Mouse (Mus musculus) stomach, postnatal 0 days (tissue): Measurements from ENCODE around the gene Galnt15. TPM values are rescaled to one million over a fixed set of nuclear protein-coding genes. Genes with fewer than 3 reads are reported as not detected.

Experiments used
- ATAC-seq: fragments of 200-750 bp; cut with Nextera tagmentation; 2 replicates; pipeline ENCODE4 v1.8.0; 2017; ENCODE audit not compliant: low FRiP score, low TSS enrichment
- DNase-seq: peaks from one replicate; pipeline ENCODE4 v3.0.0-alpha.2; 2016; ENCODE audit warnings: low spot score
- H3K27ac ChIP-seq: fragments of 300-500 bp; sonication (generic); replicated peaks from 2 replicates; pipeline ENCODE4 v1.5.1; 2014; ENCODE audit warnings: mild to moderate bottlenecking, control low read depth
- H3K27me3 ChIP-seq: fragments of 300-500 bp; sonication (generic); 2 replicates; pipeline ENCODE4 v1.6.1; 2014; ENCODE audit warnings: low read length; ENCODE audit not compliant: control insufficient read depth, insufficient read depth
- H3K36me3 ChIP-seq: fragments of 300-500 bp; sonication (generic); 2 replicates; pipeline ENCODE4 v1.6.1; 2014; ENCODE audit warnings: low read length, mixed read lengths; ENCODE audit not compliant: control insufficient read depth, insufficient read depth
- H3K4me1 ChIP-seq: fragments of 300-500 bp; sonication (generic); replicated peaks from 2 replicates; pipeline ENCODE4 v1.6.1; 2014; ENCODE audit warnings: antibody characterized with exemption; ENCODE audit not compliant: control insufficient read depth, insufficient read depth
- H3K4me2 ChIP-seq: fragments of 300-500 bp; sonication (generic); replicated peaks from 2 replicates; pipeline ENCODE4 v1.6.1; 2014; ENCODE audit warnings: low read depth, mild to moderate bottlenecking, control low read depth, moderate library complexity
- H3K4me3 ChIP-seq: fragments of 300-500 bp; sonication (generic); 2 replicates; pipeline ENCODE4 v1.5.1; 2014; ENCODE audit warnings: low read depth, low read length, control low read depth
- H3K9ac ChIP-seq: fragments of 300-500 bp; sonication (generic); 2 replicates; pipeline ENCODE4 v1.6.1; 2014; ENCODE audit warnings: mild to moderate bottlenecking, low read length, control low read depth, mixed read lengths
- H3K9me3 ChIP-seq: fragments of 300-500 bp; sonication (generic); 2 replicates; pipeline ENCODE4 v1.6.1; 2016; ENCODE audit warnings: low read length; ENCODE audit not compliant: control insufficient read depth
- CTCF ChIP-seq: IDR thresholded peaks from 2 replicates; pipeline ENCODE4 v1.5.1; 2016; ENCODE audit warnings: antibody characterized with exemption, low read depth, mild to moderate bottlenecking, moderate library complexity
- EP300 ChIP-seq: optimal IDR thresholded peaks from 2 replicates; pipeline ENCODE3; 2016; ENCODE audit warnings: antibody characterized with exemption
- WGBS: fragments of 180-500 bp; shearing (Covaris S2); extraction: QIAGEN DNeasy Blood & Tissue Kit; methylation state at CpG from one replicate; pipeline ENCODE4 v1.1.7; 2014; 5-methylcytosine and 5-hydroxymethylcytosine counted together
- polyA plus RNA-seq: library from polyadenylated mRNA; unstranded; fragments of >200 nt; fragmentation: Nextera tagmentation; extraction: Ambion mirVana; gene quantifications from 2 replicates; pipeline ENCODE4 v1.2.1, GENCODE M21; 2015

Gene Galnt15
- polyA plus RNA-seq, 1 experiment from 2014 or later, result 0.56 TPM

DNA sequence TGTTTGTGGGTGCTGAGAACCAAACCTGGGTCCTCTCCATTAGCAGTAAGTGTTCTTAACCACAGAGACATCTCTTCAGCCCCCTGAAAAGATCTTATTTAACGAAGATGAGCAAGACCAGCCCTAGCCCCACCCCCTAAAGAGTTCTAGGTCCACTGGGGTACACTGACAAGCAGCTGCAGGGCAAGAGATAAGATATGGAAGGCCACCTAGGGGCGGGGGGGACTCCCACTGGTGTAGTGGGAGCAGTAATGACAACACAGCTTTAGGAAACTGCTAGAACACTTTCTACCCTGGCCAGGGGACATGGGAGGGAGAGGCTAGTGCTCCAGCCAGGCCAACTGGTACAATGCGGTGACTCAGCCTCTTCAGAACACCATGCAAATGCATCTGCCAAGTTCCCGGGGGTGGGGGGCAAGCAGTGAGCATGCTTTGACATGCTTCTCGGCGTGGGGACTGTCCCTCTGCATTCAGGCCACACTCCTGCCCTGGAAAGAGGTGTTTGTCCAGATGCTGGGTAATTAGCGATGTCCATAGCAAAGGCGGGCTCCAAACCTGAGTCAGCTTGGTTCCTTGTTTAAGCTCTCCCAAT lies 9.0 kb downstream of the Galnt15 start:
- ATAC-seq (no peak), DNase-seq (no peak)
- H3K36me3 ChIP-seq, result no peaks in the 10 kb centered on the region
- no peaks in the 10 kb centered on the region for H3K9me3 ChIP-seq
- H3K27me3 ChIP-seq, result no peaks in the 10 kb centered on the region
- WGBS, result 84% methylated on average over 8 of the region's 8 CpGs
- no peak overlapping the region for H3K9ac ChIP-seq
- H3K4me3 ChIP-seq, result no peak overlapping the region
- no peaks in the 10 kb centered on the region for H3K4me1 ChIP-seq
- H3K4me2 ChIP-seq, result no peak overlapping the region
- TF ChIP-seq CTCF (no peak), EP300 (no peak)
- H3K27ac ChIP-seq, result no peak overlapping the region

DNA sequence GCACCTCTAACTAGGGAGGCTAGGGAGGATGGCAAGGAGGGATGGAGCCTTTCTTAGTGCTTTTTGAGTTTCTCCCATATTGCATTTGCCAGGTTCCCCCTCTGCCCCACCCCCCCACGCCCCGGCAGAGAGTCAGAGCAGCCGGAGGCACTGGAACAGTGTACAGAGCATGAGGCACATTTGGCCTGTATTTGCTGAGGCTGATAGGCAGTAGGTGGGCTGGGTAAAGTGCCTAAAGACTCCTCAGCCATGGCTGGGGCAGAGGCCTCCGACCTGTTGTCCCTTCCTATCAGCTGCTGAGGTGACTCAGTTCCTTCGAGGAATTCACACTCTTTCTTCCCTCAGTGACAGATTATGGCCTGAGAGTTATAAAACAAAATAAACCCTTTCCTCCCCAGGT lies 13.3 kb downstream of the Galnt15 start:
- DNase-seq (peak; percentile 29), ATAC-seq (peak; percentile 73; the same call in 1 of the 2 replicates)
- TF ChIP-seq EP300 (no peak), CTCF (no peak)
- Histone ChIP-seq H3K4me2 (no peak overlapping the region), H3K9ac (no peak overlapping the region), H3K4me1 (no peaks in the 10 kb centered on the region), H3K4me3 (no peak overlapping the region), H3K27me3 (no peaks in the 10 kb centered on the region), H3K36me3 (no peaks in the 10 kb centered on the region), H3K27ac (no peak overlapping the region), H3K9me3 (no peaks in the 10 kb centered on the region)
- 34% methylated on average over 5 of the region's 5 CpGs for WGBS

DNA sequence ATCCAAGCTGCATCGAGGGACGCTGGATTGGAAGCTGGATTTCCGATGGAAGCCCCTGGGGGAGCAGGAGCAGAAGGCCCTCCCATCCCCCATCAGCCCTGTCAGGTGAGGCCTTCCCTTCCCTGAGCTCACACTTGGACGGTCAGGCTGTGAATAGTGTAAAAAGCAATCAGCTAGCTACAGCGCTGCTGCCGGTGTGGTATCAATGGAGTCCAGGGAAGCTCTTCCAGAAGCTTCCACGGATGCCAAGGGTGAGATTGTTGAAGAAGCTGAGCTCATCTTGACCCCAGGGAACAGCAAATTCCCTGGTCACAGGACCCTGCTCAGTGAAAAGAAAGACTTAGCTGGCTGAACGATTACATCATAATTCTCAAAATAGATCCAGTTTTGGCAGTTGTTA lies 17.6 kb downstream of the Galnt15 start:
- H3K4me3 ChIP-seq, result no peak overlapping the region
- H3K27ac ChIP-seq, result no peak overlapping the region
- no peaks in the 10 kb centered on the region for H3K36me3 ChIP-seq
- H3K4me2 ChIP-seq, result no peak overlapping the region
- TF ChIP-seq EP300 (no peak), CTCF (no peak)
- H3K4me1 ChIP-seq, result no peaks in the 10 kb centered on the region
- ATAC-seq (no peak), DNase-seq (no peak)
- 53% methylated on average over 8 of the region's 8 CpGs for WGBS
- H3K9me3 ChIP-seq, result no peaks in the 10 kb centered on the region
- H3K27me3 ChIP-seq, result no peaks in the 10 kb centered on the region
- no peak overlapping the region for H3K9ac ChIP-seq

DNA sequence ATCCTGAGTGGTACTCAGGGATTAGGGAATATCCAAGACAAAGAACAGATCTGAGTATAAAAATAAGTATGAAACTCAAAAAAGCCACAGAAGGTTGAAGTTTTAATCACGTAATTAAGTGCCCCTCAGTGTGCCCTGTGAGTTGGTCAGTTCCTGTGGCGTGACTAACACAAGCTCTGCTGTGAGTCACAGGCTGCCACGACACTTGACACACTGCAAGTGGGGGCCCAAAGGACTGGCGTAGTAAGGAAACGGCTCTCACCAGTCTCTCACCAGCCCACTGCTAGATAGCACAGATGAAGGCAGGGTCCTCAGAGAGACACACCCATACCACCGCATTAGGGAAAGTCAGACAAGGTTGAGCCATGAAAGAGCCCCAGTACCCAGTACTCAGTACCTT lies 21.4 kb downstream of the Galnt15 start:
- H3K9ac ChIP-seq, result no peak overlapping the region
- WGBS, result 78% methylated on average over 6 of the region's 6 CpGs
- H3K27ac ChIP-seq, result no peak overlapping the region
- DNase-seq (no peak), ATAC-seq (peak; percentile 67; the same call in 1 of the 2 replicates)
- H3K4me3 ChIP-seq, result no peak overlapping the region
- H3K36me3 ChIP-seq, result no peaks in the 10 kb centered on the region
- no peak overlapping the region for H3K4me2 ChIP-seq
- TF ChIP-seq EP300, result no peak
- TF ChIP-seq CTCF, result no peak
- no peaks in the 10 kb centered on the region for H3K4me1 ChIP-seq
- H3K27me3 ChIP-seq, result no peaks in the 10 kb centered on the region
- H3K9me3 ChIP-seq, result no peaks in the 10 kb centered on the region

DNA sequence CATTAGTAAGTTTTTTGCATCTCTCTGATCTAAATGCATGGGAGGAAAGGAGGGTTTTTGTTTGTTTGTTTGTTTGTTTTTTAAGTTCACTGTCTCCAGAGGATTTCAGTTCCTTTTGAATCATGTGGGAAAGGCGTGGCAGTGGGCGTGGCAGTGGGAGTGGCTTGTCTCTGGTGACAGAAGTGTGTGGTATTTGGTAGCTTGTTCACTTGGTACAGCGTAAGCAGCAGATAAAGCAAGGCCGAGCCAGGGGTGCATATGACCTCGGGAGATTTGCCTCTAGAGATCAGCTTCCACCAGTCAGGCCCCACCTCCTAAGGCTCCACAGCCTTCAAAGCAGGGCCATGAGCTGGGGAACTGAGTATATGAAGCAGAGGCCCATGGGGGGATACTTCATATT lies 25.1 kb downstream of the Galnt15 start:
- H3K27me3 ChIP-seq, result no peaks in the 10 kb centered on the region
- H3K9ac ChIP-seq, result no peak overlapping the region
- no peak overlapping the region for H3K27ac ChIP-seq
- no peaks in the 10 kb centered on the region for H3K9me3 ChIP-seq
- DNase-seq (no peak), ATAC-seq (no peak)
- no peaks in the 10 kb centered on the region for H3K36me3 ChIP-seq
- 67% methylated on average over 5 of the region's 5 CpGs for WGBS
- no peaks in the 10 kb centered on the region for H3K4me1 ChIP-seq
- no peak for TF ChIP-seq EP300
- H3K4me2 ChIP-seq, result no peak overlapping the region
- no peak overlapping the region for H3K4me3 ChIP-seq

DNA sequence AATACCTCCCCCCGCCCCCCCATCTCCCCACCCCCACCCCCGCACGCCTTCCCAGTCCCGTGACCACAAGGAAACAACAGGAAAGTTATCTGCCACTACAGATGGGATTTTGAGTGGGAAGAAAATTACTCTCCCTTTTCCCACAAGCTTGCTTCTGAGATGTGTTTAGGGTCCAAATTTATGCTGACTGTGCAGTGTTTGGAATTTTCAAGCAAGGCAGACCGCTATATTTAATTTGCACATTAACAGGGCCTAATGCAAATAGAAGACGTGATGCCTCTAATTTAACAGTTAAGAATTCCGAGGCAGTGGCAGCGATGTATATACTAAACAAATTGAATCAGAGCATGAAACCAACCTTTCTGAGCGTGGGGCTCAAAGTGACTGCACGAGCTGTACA lies 26.0 kb downstream of the Galnt15 start:
- Histone ChIP-seq H3K9me3 (no peaks in the 10 kb centered on the region), H3K27ac (no peak overlapping the region), H3K36me3 (no peaks in the 10 kb centered on the region), H3K4me3 (no peak overlapping the region), H3K27me3 (no peaks in the 10 kb centered on the region), H3K4me2 (no peak overlapping the region), H3K9ac (no peak overlapping the region), H3K4me1 (no peaks in the 10 kb centered on the region)
- DNase-seq (no peak), ATAC-seq (no peak)
- WGBS, result 47% methylated on average over 10 of the region's 10 CpGs
- TF ChIP-seq CTCF (no peak), EP300 (no peak)
